Comparison of ENCODE assay signal across 28 mouse cellular contexts in the genomic region with DNA sequence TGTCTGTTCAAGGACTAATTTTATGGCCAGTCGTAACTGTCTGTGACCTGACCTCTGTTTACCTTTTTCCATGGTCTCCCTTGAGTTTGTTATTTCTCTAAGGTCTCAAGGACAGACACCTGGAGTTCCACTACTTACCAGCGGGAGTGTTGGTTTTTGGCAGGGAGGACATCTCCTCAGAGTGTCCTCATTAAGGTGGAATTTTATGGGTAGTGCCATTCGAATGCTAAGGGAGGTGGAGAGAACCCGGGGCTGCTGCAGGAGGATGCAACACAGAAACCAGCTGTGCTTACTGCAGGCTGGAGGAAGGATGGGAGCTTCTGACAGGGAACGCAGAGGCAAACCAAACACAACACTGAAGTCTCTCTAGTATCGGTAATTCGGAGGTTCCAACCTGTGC. TPM values are rescaled to one million over a fixed set of nuclear protein-coding genes. Genes with fewer than 3 reads are reported as not detected.
DNase-seq lines count a peak whose midpoint lies in the region; ATAC-seq lines count a peak whose summit lies in the region.
"Had no signal": no experiment of that assay in that cellular context is flagged by ENCODE, and none has a peak within 500 bp of the region (broad histone marks: within the 10 kb centered on the region; RNA-seq: fewer than 3 reads in every experiment).

No protein-coding gene starts in this region.

- H3K27me3 ChIP-seq in midbrain, embryonic 11.5 days (ENCODE audit: control insufficient read depth, insufficient read depth, low read length), result no peaks in the 10 kb centered on the region
- no peaks in the 10 kb centered on the region for H3K27me3 ChIP-seq in midbrain, embryonic 10.5 days (ENCODE audit: low read depth, poor library complexity, severe bottlenecking)
- no peaks in the 10 kb centered on the region for H3K27me3 ChIP-seq in hindbrain, embryonic 13.5 days
- H3K27me3 ChIP-seq in intestine, embryonic 16.5 days (replicated peaks; ENCODE audit: control insufficient read depth, insufficient read depth, low read length), result no peaks in the 10 kb centered on the region
- H3K27me3 ChIP-seq: CH12.LX, Patski had no signal

- 86% methylated on average over 7 of the region's 7 CpGs for WGBS in midbrain, embryonic 11.5 days
- 84% methylated on average over 7 of the region's 7 CpGs for WGBS in midbrain, embryonic 10.5 days
- 86% methylated on average over 7 of the region's 7 CpGs for WGBS in hindbrain, embryonic 13.5 days
- 84% methylated on average over 7 of the region's 7 CpGs for WGBS in intestine, embryonic 16.5 days

- no peak overlapping the region for H3K27ac ChIP-seq in midbrain, embryonic 11.5 days (ENCODE audit: low read depth, low read length)
- no peak overlapping the region for H3K27ac ChIP-seq in midbrain, embryonic 10.5 days (replicated peaks)
- H3K27ac ChIP-seq in hindbrain, embryonic 13.5 days, result no peak overlapping the region
- no peak overlapping the region for H3K27ac ChIP-seq in intestine, embryonic 16.5 days (ENCODE audit: low read length)

- no peaks in the 10 kb centered on the region for H3K36me3 ChIP-seq in midbrain, embryonic 11.5 days (ENCODE audit: control insufficient read depth, insufficient read depth, low read length)
- H3K36me3 ChIP-seq in midbrain, embryonic 10.5 days, result no peaks in the 10 kb centered on the region
- no peaks in the 10 kb centered on the region for H3K36me3 ChIP-seq in hindbrain, embryonic 13.5 days
- H3K36me3 ChIP-seq in intestine, embryonic 16.5 days (ENCODE audit: control insufficient read depth, insufficient read depth, low read length), result no peaks in the 10 kb centered on the region
- H3K36me3 ChIP-seq: G1E had no signal

- peak; percentile 47 for DNase-seq in midbrain, embryonic 11.5 days (ENCODE audit: low spot score, missing footprints)
- no peak for DNase-seq in midbrain, embryonic 10.5 days (ENCODE audit: low spot score)
- DNase-seq in ES-CJ7 (ENCODE audit: low read depth, low spot score), result peak; percentile 63
- peak; percentile 75 for DNase-seq in R1 (ENCODE audit: low read depth, low spot score)
- peak; percentile 61 for DNase-seq in ZHBTc4 (ENCODE audit: low read depth, low spot score)
- DNase-seq in MN1 (ENCODE audit: low spot score), result no peak
- DNase-seq: adrenal gland, adult 2 months; adrenal gland, adult 8-10 months; adrenal gland, postnatal 10 days; adrenal gland, postnatal 14 days; adrenal gland, postnatal 25 days; adrenal gland, postnatal 36 days; B cell, adult 2 months; cerebellum, adult 11 months; cerebellum, adult 11-12 months; cerebellum, adult 18-20 months; cerebellum, adult 2 months; cerebellum, adult 8-10 months; cerebellum, adult 9-10 months had no signal

- H3K4me1 ChIP-seq in midbrain, embryonic 11.5 days (ENCODE audit: control insufficient read depth, insufficient read depth, low read length), result no peaks in the 10 kb centered on the region
- H3K4me1 ChIP-seq in midbrain, embryonic 10.5 days, result no peaks in the 10 kb centered on the region
- no peaks in the 10 kb centered on the region for H3K4me1 ChIP-seq in hindbrain, embryonic 13.5 days (replicated peaks)
- H3K4me1 ChIP-seq in intestine, embryonic 16.5 days (ENCODE audit: control insufficient read depth, insufficient read depth, low read length), result no peaks in the 10 kb centered on the region

- H3K4me2 ChIP-seq in midbrain, embryonic 11.5 days, result no peak overlapping the region
- no peak overlapping the region for H3K4me2 ChIP-seq in hindbrain, embryonic 13.5 days
- H3K4me2 ChIP-seq in intestine, embryonic 16.5 days (ENCODE audit: low read depth, low read length), result no peak overlapping the region

- ATAC-seq in midbrain, embryonic 11.5 days (ENCODE audit: low FRiP score), result no peak
- ATAC-seq in hindbrain, embryonic 13.5 days (ENCODE audit: low FRiP score), result no peak
- no peak for ATAC-seq in intestine, embryonic 16.5 days
- ATAC-seq: activated CD4-positive, CD25-positive, alpha-beta regulatory T cell, adult 4 months; CD4-positive, CD25-positive, alpha-beta regulatory T cell, adult 4 months; Patski had no signal

- H3K9me3 ChIP-seq in midbrain, embryonic 11.5 days (ENCODE audit: control insufficient read depth, low read length), result no peaks in the 10 kb centered on the region; the same call in 1 of the 2 replicates
- peaks cover 8% of the 10 kb centered on the region for H3K9me3 ChIP-seq in midbrain, embryonic 10.5 days (replicated peaks)
- no peaks in the 10 kb centered on the region for H3K9me3 ChIP-seq in hindbrain, embryonic 13.5 days
- H3K9me3 ChIP-seq in intestine, embryonic 16.5 days (ENCODE audit: control insufficient read depth, low read length), result 0 out of 2 replicates have a peak, but pooled peaks cover 3% of the 10 kb centered on the region
- H3K9me3 ChIP-seq: G1E had no signal

- H3K9ac ChIP-seq in midbrain, embryonic 11.5 days (ENCODE audit: low read length), result no peak overlapping the region
- no peak overlapping the region for H3K9ac ChIP-seq in hindbrain, embryonic 13.5 days
- no peak overlapping the region for H3K9ac ChIP-seq in intestine, embryonic 16.5 days (ENCODE audit: low read depth, low read length)

- no peak overlapping the region for H3K4me3 ChIP-seq in midbrain, embryonic 11.5 days (ENCODE audit: low read depth, low read length)
- no peak overlapping the region for H3K4me3 ChIP-seq in midbrain, embryonic 10.5 days
- no peak overlapping the region for H3K4me3 ChIP-seq in hindbrain, embryonic 13.5 days
- no peak overlapping the region for H3K4me3 ChIP-seq in intestine, embryonic 16.5 days (ENCODE audit: low read length)

RNA-seq across cellular contexts. Expression of a gene that starts 36.0 kb away (rescaled TPM):
- not detected in 2 replicates for polyA plus RNA-seq in midbrain, embryonic 11.5 days (2014; fragmentation: Nextera tagmentation; extraction: Ambion mirVana)
- polyA plus RNA-seq in midbrain, embryonic 10.5 days (2016; fragmentation: Nextera tagmentation; extraction: Ambion mirVana), result not detected in 2 replicates
- polyA plus RNA-seq in hindbrain, embryonic 13.5 days (2015; fragmentation: Nextera tagmentation; extraction: Ambion mirVana), result not detected in 2 replicates
- polyA plus RNA-seq in intestine, embryonic 16.5 days (2015; fragmentation: Nextera tagmentation; extraction: Ambion mirVana), result not detected in 2 replicates
- polyA plus RNA-seq: activated CD4-positive, CD25-positive, alpha-beta regulatory T cell, adult 4 months; adrenal gland, adult 2 months; brain, embryonic 14.5 days; C2C12; CD4-positive, CD25-positive, alpha-beta regulatory T cell, adult 4 months; G1E; Patski had no signal

RNA-seq across cellular contexts. Expression of a gene that starts 41.1 kb away (rescaled TPM):
- polyA plus RNA-seq in midbrain, embryonic 11.5 days (2014; fragmentation: Nextera tagmentation; extraction: Ambion mirVana), result not detected in 2 replicates
- not detected in 2 replicates for polyA plus RNA-seq in midbrain, embryonic 10.5 days (2016; fragmentation: Nextera tagmentation; extraction: Ambion mirVana)
- polyA plus RNA-seq in hindbrain, embryonic 13.5 days (2015; fragmentation: Nextera tagmentation; extraction: Ambion mirVana), result not detected in 2 replicates
- not detected in 2 replicates for polyA plus RNA-seq in intestine, embryonic 16.5 days (2015; fragmentation: Nextera tagmentation; extraction: Ambion mirVana)
- polyA plus RNA-seq: activated CD4-positive, CD25-positive, alpha-beta regulatory T cell, adult 4 months; adrenal gland, adult 2 months; brain, embryonic 14.5 days; C2C12; CD4-positive, CD25-positive, alpha-beta regulatory T cell, adult 4 months; cerebellum, adult 2 months; G1E; Patski had no signal

Comparison
In these comparisons a context has a peak if more than half of its experiments do, and no peak if none do; other contexts are left out.
1. DNase-seq: peak in midbrain, embryonic 11.5 days (single experiment), ES-CJ7 (single experiment), R1 (single experiment) and ZHBTc4 (single experiment); none in midbrain, embryonic 10.5 days (single experiment) and MN1 (single experiment).